Mouse (Mus musculus) layer of hippocampus, adult 11-12 months (tissue): Measurements from ENCODE around the gene Rapsn.
A peak's percentile ranks its signal among the peaks of the same experiment; 100 is the strongest.
"Not testable (repeated sequence)": the region's sequence is repeated elsewhere in the genome, so short reads cannot be mapped to it uniquely, and the experiment has no call there.

Experiments
- DNase-seq: peaks from one replicate; pipeline ENCODE4 v3.0.0; 2022; ENCODE audit warnings: low spot score

Gene Rapsn

DNA sequence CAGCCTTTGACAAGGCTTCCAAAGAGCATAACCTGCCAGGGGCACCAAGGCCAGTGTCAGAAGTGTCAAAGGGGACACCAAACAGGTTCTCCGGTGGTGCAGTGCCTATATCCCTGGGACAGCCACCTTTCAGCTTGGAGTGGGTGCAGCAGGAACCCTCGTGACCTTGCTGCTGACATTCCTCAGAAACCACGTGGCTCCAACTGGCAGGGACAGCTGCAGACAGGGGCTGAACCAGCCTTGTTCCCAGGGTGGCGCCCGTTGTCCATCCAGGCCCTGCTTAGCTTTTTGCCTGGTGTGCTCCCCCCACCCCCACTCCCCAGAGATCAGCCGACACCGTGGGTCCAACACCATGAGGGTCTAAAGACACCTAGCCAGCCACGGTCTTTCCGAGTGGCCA, at the start of gene Rapsn:
Gene Rapsn (plus strand): TSS at position 236 of the 400 bp plus-strand sequence.
- DNase-seq: no peak

DNA sequence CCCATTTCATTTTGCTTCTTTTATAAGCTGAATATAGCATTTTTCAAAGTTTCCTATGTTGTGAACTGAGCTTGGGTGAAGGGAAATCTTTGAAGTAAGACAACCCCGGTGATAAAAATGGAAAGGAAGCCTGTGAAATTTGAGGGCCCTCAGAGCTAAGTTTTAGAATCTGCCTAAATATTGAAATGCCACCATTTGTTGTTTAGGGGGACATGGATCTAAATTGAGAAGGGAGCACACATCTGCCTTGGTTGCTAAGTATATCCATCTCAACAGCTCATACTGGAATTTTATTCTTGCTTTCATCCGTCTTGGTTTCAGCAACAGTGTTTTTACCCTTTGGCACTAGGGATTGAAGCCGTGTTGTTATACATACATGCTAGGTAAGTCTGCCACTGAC, 49.4 kb upstream of the Rapsn start:
- DNase-seq: no peak

DNA sequence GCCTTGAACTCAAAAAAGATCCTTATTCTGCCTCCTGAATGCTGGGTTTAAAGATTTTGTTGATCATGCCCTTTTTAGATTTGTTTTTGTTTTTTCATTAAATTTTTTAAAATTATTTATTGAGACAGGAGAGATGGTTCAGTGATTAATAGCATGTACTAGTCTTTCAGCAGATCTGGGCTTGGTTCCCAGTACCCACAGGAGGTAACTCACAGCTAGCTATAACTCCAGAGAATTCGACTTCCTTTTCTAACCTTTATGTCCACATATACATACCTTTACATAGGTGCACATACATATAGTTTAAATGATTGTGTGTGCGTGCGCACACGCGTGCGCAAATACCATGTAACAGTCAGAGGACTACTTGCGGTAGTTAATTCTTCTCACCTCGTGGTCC, 26.9 kb upstream of the Rapsn start:
- DNase-seq: no peak

- no peak for DNase-seq
Measured at GRCm38 (mm10) chr2:91013881-91014280, 21.5 kb upstream of the Rapsn start.

DNA sequence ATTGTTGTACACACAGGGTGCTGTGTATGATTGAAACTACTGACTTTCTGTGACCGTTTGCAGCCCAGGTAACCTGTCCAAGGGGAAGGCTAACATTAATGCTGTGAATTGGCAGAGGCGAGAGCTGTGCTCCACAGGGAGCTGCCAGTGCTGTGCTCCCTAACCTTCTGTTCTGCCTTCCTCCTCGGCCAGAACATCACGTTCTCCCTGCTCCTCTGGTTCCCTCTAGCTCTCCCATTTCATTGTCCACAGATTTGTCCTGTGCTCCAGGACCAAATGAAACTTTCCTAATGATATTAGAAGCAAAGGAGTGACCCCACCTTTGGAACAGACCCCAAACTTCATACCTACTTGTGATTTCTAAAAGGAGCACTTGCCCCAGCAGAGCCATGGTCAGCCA, 20.0 kb upstream of the Rapsn start:
- DNase-seq: no peak

GRCm38 (mm10) chr2:91018061-91018788, 17.2 kb upstream of the Rapsn start:
- peak; percentile 42 for DNase-seq

DNA sequence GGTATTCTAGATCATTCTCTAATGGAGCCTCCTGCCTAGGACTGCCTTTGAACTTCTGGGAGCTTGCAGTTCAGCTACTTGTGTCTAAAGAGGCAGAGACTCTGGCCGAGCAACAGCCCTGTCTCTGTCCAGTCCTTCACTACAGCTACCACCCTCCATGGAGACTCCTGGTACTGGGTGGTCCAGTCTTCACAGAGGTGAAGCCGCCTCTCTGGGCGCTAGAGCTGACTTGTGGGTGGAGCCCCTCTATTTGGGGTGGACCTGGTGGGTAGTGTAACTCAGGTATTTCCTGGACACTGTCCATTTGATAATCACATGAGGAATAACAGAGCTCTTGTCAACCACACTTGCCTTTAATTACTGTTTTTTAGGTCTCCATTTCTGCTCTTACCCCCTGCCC, 15.5 kb upstream of the Rapsn start:
- no peak for DNase-seq

DNA sequence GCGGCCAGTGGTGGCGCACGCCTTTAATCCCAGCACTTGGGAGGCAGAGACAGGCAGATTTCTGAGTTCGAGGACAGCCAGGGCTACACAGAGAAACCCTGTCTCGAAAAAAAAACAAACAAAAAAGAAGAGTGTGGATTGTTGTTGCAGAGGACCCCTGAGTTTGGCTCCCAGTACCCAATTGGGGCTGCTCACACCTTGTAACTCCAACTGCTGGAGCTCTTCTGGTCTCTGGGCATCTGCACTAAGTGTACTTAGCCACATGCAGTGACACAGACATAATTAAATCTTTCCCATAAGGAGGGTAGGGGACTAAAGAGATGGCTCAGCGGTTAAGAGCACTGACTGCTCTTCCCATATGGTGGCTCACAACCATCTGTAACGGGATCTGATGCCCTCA, 13.2 kb upstream of the Rapsn start:
- DNase-seq: not testable (repeated sequence)

DNA sequence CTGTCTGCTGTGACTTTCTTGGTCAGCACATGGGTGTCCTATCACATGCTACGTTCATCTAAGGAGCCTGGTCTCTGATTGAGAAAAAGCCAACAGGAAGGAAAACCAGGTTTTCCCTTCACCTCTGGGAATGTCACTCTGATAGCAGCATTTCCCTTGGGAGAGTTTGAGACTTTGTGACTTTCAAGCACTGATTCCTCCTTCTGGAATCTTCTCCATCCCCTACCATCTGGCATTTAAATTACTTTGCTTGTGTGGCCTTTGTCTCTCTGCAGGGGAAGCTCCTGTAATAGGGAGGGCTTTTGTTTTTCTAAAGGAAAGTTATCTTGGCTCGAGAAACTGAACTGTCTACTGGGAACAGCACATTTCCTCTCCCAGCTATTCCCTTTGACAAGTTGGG, 12.3 kb upstream of the Rapsn start:
- no peak for DNase-seq

- DNase-seq: no peak
Measured at GRCm38 (mm10) chr2:91023956-91024355, 11.5 kb upstream of the Rapsn start.

DNA sequence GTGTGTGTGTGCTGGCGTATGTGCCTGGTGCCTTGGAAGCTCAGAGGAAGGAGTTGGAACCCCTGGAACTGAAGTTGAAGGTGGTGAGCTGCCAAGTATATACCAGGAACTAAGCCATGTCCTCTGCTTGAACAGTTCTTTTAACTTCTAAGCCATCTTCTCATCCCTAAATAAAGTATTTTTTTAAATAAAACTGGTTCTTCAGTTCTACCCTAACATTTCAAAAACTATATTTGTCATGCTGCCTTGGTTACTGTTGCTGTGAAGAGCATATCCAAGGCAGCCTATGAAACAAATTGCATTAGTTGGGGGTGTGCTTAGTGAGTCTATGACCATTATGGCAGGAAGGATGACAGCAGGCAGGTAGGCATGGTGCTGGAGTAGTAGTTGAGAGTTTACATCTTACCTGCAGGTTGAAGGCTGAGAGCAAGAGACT, 10.3 kb upstream of the Rapsn start:
- DNase-seq: peak; percentile 31

GRCm38 (mm10) chr2:91026491-91026890, 8.9 kb upstream of the Rapsn start:
- no peak for DNase-seq

DNA sequence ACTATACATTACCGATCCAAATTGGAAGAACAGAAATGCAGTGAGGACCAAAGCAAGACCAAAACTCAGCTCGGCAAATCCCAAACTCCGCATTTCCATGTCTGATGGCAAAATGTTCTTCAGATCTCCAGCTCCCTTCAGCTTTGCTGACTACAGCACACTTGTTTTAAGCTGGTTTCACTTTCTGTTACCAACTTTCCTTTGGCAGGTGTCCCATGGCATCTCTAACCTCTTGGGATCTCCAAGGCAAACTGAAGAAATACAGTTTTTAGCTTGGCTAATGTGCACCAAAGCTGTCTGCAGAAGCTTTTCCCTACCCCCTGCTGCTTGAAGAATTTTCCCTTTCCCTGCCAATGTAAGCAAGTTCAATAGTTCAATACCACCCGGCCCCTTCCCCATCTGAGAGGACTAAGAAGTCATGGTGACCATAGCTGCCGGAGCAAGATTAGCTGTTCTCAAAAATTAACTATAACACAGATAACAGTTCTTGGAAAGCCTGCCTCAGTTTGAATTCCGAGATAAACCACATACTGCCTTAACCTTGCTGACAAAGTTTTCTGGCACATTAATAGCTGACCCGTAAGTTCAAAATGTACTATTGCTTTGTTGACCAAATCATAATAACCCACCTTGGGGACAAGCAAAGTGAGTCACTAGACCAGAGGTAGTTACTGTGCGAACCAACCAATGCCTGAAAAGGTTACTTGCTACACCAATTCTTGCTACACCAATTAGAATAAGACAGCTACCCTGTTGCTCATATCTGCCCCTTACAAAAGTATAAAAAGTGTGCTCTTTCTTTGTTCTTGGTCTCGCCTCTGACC, 7.8 kb upstream of the Rapsn start:
- DNase-seq: no peak

DNA sequence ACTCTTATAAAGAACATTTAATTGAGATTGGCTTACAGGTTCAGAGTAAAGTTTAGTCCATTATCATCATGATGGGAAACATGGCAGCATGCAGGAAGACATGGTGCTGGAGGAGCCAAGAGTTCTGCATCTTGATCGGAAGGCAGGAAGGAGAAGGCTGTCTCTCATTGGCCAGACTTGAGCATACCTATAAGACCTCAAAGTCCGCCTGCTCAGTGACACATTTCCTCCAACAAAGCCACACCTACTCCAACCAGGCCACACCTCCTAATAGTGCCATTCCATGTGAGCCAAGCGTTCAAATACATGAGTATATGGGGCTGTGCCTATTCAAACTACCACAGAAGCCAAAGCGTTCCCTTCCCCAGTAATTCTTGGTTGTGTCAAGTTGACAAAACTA, 4.2 kb upstream of the Rapsn start:
- no peak for DNase-seq

DNA sequence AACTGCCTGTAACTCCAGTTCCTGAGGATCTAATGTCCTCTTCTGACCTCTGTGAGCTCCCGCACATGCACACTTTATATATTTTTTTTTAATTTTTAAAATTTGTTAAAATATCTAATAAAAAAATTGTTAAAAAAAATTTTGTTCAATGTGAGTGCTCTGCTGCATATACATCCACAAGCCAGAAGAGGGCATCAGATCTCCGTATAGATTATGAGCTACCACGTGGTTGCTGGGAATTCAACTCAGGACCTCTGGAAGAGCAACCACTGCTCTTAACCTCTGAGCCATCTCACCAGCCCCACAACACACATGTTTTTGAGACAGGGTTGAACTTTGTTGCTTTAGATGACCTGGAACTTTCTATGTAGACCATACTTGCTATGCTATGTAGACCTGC, 2.4 kb upstream of the Rapsn start:
- no peak for DNase-seq

DNA sequence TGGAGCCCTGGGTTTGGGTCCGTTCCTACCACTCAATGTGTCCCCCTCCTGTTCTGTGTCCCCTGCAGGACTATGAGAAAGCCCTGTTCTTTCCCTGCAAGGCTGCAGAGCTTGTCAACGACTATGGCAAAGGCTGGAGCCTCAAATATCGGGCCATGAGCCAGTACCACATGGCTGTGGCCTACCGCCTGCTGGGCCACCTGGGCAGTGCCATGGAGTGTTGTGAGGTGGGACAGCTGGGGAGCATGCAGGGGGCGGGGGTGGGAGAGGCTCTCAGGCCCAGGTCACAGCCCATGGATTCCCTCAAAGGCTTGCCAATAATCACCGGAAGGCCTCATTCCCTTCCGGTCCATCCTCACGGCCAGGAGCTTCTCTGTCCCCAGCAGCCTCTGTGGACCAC, 6.4 kb downstream of the Rapsn start:
- DNase-seq: no peak

DNA sequence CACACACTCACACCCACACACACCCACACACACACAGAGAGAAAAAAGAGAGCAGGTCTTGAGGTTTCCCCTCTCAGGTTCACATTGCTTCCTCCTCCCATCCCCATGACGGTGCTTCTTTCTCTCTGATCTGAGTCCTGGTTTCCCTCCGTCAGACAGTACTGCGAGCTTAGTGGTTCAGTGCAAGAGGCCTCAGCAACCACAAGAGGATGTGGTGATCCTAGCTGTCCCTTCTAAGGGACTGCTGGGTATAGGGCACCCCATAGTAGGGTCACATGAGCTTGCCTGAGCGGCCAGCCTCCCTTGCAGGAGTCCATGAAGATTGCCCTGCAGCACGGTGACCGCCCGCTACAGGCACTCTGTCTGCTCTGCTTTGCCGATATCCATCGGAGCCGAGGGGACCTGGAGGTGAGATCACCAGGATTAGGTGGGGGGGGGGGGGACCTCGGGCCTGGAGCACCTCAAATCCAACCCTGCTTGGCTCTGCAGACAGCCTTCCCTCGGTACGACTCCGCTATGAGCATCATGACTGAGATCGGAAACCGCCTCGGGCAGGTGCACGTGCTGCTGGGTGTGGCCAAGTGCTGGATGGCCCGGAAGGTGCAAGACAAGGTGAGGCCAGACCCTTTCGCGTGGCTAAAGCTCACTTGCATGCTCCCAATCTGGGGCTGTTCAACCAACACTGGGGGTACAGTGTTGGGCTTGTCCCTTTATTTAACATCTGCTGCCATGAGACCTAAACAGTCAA, 7.4 kb downstream of the Rapsn start:
- no peak for DNase-seq

DNA sequence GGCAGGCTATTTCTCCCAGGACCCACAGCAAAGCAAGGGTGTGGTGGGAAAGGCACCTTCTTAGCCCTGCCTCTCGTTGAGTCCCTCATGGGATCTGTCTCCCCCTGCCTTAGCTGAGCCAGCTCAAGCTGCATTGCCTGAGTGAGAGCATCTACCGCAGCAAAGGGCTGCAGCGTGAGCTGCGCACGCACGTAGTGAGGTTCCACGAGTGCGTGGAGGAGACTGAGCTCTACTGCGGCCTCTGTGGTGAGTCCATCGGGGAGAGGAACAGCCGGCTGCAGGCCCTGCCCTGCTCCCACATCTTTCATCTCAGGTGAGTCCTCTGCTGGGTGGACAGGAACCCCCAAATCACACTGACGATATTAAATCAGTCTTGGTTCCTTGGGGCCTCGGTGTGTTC, 9.3 kb downstream of the Rapsn start:
- no peak for DNase-seq

DNA sequence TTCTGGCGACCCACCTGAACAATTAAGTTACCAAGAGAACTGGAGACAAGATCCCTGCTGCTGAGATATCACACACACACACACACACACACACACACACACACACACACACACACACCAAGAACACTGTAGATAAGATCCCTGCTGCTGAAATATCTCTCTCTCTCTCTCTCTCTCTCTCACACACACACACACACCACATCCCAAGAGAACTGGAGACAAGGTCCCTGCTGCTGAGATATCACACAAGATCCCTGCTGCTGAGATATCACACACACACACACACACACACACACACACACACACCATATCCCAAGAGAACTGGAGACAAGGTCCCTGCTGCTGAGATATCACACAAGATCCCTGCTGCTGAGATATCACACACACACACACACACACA, 10.4 kb downstream of the Rapsn start:
- DNase-seq: not testable (repeated sequence)

GRCm38 (mm10) chr2:91047359-91047758, 11.9 kb downstream of the Rapsn start:
- DNase-seq: no peak

DNA sequence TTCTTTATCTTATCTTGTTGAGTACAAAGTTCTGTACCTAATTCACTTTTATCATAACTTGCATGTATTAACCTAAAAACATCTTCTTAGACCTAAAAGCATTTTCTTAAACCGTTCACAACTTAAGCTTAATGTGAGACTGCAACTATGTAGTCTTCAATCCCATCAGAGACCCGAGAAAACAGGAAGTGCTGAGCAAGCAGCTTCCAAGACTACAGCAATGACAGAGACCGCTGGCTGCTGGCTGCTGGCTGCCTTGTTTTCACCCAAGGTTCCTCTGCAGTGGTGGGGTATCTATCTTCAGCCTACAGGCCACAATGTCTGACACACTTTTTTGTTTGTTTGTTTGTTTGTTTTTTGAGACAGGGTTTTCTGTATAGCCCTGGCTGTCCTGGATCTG, 16.5 kb downstream of the Rapsn start:
- DNase-seq: no peak

DNA sequence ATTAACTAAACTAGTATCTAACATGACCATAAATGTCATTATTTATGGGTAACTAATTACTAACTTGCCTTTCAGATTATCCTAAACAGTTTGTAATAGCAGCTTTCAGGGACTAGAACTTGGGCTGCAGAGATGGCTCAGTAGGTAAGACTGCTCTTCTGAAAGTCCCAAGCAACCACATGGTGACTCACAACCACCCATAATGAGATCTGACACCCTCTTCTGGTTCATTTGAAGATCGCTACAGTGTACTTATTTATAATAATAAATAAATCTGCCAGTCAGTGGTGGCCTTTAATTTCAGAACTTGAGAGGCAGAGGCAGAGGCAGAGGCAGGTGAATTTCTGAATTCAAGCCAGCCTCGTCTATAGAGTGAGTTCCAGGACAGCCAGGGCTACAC, 17.3 kb downstream of the Rapsn start:
- DNase-seq: no peak
